Mouse (Mus musculus) cortical plate, adult 2 months (tissue): ENCODE data around the gene Pam16. TPM values are rescaled to one million over a fixed set of nuclear protein-coding genes. Genes with fewer than 3 reads are reported as not detected.
A peak's percentile ranks its signal among the peaks of the same experiment; 100 is the strongest.
"Not testable (repeated sequence)": the region's sequence is repeated elsewhere in the genome, so short reads cannot be mapped to it uniquely, and the experiment has no call there.

Experiments
- H3K27ac ChIP-seq: fragments of 200-500 bp; 2 replicates; pipeline ENCODE4 v1.5.1; 2012; ENCODE audit warnings: low read length, control low read depth, inconsistent platforms; ENCODE audit not compliant: insufficient read depth
- H3K4me1 ChIP-seq: fragments of 200-500 bp; 2 replicates; pipeline ENCODE4 v1.6.1; 2011; ENCODE audit warnings: low read length; ENCODE audit not compliant: control insufficient read depth, insufficient read depth
- H3K4me3 ChIP-seq: fragments of 200-500 bp; 2 replicates; pipeline ENCODE4 v1.5.1; 2011; ENCODE audit warnings: mild to moderate bottlenecking, low read length, control low read depth; ENCODE audit not compliant: insufficient read depth
- CTCF ChIP-seq: fragments of 200-500 bp; IDR thresholded peaks from 2 replicates; pipeline ENCODE4 v1.5.1; 2011; ENCODE audit warnings: mild to moderate bottlenecking, control low read depth, low read length; ENCODE audit not compliant: insufficient read depth; ENCODE audit errors: extremely low read depth
- POLR2A ChIP-seq: fragments of 200-500 bp; IDR thresholded peaks from 2 replicates; pipeline ENCODE4 v1.6.1; 2011; ENCODE audit warnings: mild to moderate bottlenecking, low read length, control low read depth; ENCODE audit not compliant: insufficient read depth; ENCODE audit errors: extremely low read depth
- polyA plus RNA-seq: library from polyadenylated mRNA; depleted of rRNA; stranded (reverse); fragments of >200 nt; gene quantifications from 2 replicates; pipeline ENCODE4 v1.2.3, GENCODE M21; 2012

Pam16 gene
- polyA plus RNA-seq, 1 experiment: 101 TPM

DNA sequence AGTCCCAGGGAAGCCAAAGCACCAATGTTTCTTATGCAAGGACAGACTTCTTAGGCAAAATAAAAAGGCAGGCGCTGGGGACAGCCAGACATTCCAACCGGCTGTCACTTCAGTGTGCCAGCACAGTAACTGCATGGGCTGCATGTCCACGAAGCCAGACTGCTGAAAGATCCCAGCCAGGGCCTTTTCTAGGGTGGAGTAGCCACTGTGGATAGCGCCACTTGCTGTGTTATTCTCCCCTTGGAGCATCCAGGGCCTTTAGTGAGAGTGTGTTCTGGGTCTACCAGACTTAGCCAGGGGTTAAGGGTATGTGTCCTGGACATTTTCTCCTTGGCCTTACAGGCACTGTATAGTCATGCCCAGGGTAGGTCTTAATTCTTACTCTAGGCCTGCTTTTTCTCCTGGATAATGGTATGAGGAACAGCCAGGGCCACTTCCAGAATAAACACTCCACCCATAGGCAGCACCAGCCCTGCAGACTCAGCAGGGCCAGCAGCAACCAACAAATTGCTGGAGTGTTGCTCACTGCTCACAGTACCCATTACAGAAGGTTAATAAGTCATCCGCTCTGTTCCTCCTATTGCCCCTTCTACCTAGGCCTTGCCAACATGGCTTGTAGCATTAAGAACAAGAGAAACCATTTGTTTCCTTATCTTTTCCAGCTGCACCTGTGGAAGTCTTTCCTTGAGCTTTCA lies 37.1 kb downstream of the Pam16 start:
- no peak overlapping the region for H3K4me3 ChIP-seq
- H3K27ac ChIP-seq: no peak overlapping the region
- TF ChIP-seq CTCF (no peak), POLR2A (no peak)
- H3K4me1 ChIP-seq: 0 out of 2 replicates have a peak, but pooled peaks cover 1% of the 10 kb centered on the region

- Histone ChIP-seq H3K4me1 (0 out of 2 replicates have a peak, but pooled peaks cover 1% of the 10 kb centered on the region), H3K27ac (no peak overlapping the region), H3K4me3 (peak overlapping the region; percentile 41)
- TF ChIP-seq POLR2A (0 out of 2 replicates have a peak, but pooled peaks have one; percentile 24), CTCF (no peak)
Observed at GRCm38 (mm10) chr16:4586531-4587123, 38.2 kb downstream of the Pam16 start.

DNA sequence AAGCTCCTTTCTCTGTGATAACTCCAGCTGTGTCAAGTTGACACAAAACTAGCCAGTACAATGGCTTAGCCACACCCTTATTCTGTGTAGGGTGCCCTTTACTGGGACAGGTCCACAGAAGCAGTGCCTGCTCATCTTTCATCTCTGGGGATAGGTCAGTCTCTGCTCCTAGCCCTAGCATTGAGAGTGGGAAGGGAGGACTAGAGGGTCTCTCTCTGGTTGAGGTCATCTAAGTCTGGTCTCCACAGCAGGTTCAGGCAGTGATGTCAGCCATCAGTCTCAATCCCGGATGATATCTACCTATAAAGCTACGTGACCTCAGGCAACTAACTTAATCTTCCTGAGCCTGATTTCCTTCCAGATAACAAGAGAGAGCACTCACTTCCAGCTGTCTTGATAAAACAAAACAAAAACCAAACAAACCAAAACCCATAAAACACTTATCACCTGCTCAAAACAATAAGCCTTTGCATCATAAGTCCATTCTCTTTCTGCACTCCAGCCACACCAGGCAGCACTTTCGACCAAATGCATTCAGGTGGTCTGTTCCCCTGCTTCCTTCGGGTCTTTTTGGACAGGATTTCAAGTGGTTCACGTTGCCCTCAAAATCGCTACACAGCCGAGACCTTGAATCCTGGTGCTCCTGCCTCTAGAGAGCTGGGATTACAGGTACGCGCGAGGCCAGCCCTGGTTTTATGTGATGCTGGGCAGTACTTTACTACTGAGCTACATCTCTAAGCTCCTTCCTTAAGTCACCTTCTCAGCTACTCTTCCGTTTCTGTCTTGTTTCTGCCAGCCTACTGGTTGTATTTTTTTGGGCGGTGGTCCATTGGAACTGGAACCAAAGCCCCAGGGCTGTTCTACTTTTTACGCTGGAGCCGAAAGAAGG lies 38.9 kb downstream of the Pam16 start:
- peak overlapping the region; percentile 41 for H3K4me3 ChIP-seq
- H3K4me1 ChIP-seq: 0 out of 2 replicates have a peak, but pooled peaks cover 1% of the 10 kb centered on the region
- H3K27ac ChIP-seq: no peak overlapping the region
- TF ChIP-seq POLR2A: no peak
- no peak for TF ChIP-seq CTCF

- no peak for TF ChIP-seq POLR2A
- TF ChIP-seq CTCF: no peak
- H3K4me1 ChIP-seq: 0 out of 2 replicates have a peak, but pooled peaks cover 1% of the 10 kb centered on the region
- H3K4me3 ChIP-seq: no peak overlapping the region
- no peak overlapping the region for H3K27ac ChIP-seq
Observed at GRCm38 (mm10) chr16:4584438-4584837, 40.4 kb downstream of the Pam16 start.

GRCm38 (mm10) chr16:4583807-4584206 lies 41.0 kb downstream of the Pam16 start:
- TF ChIP-seq POLR2A (no peak), CTCF (no peak)
- H3K4me1 ChIP-seq: 0 out of 2 replicates have a peak, but pooled peaks cover 1% of the 10 kb centered on the region
- no peak overlapping the region for H3K27ac ChIP-seq
- no peak overlapping the region for H3K4me3 ChIP-seq

DNA sequence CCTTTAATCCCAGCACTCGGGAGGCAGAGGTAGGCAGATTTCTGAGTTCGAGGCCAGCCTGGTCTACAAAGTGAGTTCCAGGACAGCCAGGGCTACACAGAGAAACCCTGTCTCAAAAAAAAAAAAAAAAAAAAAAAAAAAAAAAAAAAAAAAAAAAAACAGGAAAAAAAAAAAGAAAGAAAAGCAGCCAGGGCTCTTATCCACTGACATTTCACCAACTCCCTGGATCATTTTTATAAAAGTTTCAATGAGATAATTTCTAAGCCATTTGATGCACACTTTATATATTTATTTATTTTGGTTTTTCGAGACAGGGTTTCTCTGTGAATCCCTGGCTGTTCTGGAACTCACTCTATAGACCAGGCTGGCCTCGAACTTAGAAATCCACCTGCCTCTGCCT lies 43.6 kb downstream of the Pam16 start:
- H3K27ac ChIP-seq, H3K4me3 ChIP-seq, H3K4me1 ChIP-seq: not testable (repeated sequence)

- Histone ChIP-seq H3K4me3 (no peak overlapping the region), H3K4me1 (no peaks in the 10 kb centered on the region), H3K27ac (no peak overlapping the region)
- TF ChIP-seq POLR2A: no peak
- TF ChIP-seq CTCF: no peak
Observed at GRCm38 (mm10) chr16:4578630-4579029, 46.2 kb downstream of the Pam16 start.

- H3K4me3 ChIP-seq: no peak overlapping the region
- no peak overlapping the region for H3K27ac ChIP-seq
- TF ChIP-seq CTCF: no peak
- TF ChIP-seq POLR2A: no peak
- no peaks in the 10 kb centered on the region for H3K4me1 ChIP-seq
Observed at GRCm38 (mm10) chr16:4576873-4577272, 47.9 kb downstream of the Pam16 start.

- no peak overlapping the region for H3K27ac ChIP-seq
Observed at GRCm38 (mm10) chr16:4576038-4576437, 48.8 kb downstream of the Pam16 start.

More at GRCm38 (mm10) chr16:4576038-4576437, 48.8 kb downstream of the Pam16 start:
- TF ChIP-seq CTCF (no peak), POLR2A (no peak)
- Histone ChIP-seq H3K4me3 (no peak overlapping the region), H3K4me1 (no peaks in the 10 kb centered on the region)
